Mouse (Mus musculus) lung, embryonic 16.5 days (tissue): ENCODE data around the gene Mcm3. TPM values are rescaled to one million over a fixed set of nuclear protein-coding genes. Genes with fewer than 3 reads are reported as not detected.

Experiments used
- ATAC-seq: fragments of 200-750 bp; cut with Nextera tagmentation; 2 replicates; pipeline ENCODE4 v1.8.0; 2017; ENCODE audit warnings: low read depth, mild to moderate bottlenecking, moderate library complexity
- H3K27ac ChIP-seq: fragments of 300-500 bp; sonication (generic); 2 replicates; pipeline ENCODE4 v1.5.1; 2014; ENCODE audit warnings: mild to moderate bottlenecking, control low read depth, low read length
- H3K27me3 ChIP-seq: fragments of 300-500 bp; sonication (generic); 2 replicates; pipeline ENCODE4 v1.6.1; 2014; ENCODE audit warnings: low read depth, low read length, mixed read lengths; ENCODE audit not compliant: control insufficient read depth, insufficient read depth
- H3K36me3 ChIP-seq: fragments of 300-500 bp; sonication (generic); 2 replicates; pipeline ENCODE4 v1.6.1; 2014; ENCODE audit warnings: low read length; ENCODE audit not compliant: control insufficient read depth, insufficient read depth
- H3K4me1 ChIP-seq: fragments of 300-500 bp; sonication (generic); replicated peaks from 2 replicates; pipeline ENCODE4 v1.6.1; 2014; ENCODE audit warnings: low read length, mixed read lengths; ENCODE audit not compliant: control insufficient read depth, insufficient read depth
- H3K4me2 ChIP-seq: fragments of 300-500 bp; sonication (generic); 2 replicates; pipeline ENCODE4 v1.6.1; 2014; ENCODE audit warnings: low read depth, low read length, control low read depth
- H3K4me3 ChIP-seq: fragments of 300-500 bp; sonication (generic); 2 replicates; pipeline ENCODE4 v1.5.1; 2014; ENCODE audit warnings: mild to moderate bottlenecking, low read length, control low read depth
- H3K9ac ChIP-seq: fragments of 300-500 bp; sonication (generic); 2 replicates; pipeline ENCODE4 v1.6.1; 2014; ENCODE audit warnings: low read length, control low read depth
- H3K9me3 ChIP-seq: fragments of 300-500 bp; sonication (generic); 2 replicates; pipeline ENCODE4 v1.6.1; 2016; ENCODE audit warnings: low read length; ENCODE audit not compliant: control insufficient read depth
- WGBS: fragments of 180-500 bp; shearing (Covaris S2); extraction: QIAGEN DNeasy Blood & Tissue Kit; methylation state at CpG from one replicate; pipeline ENCODE4 v1.1.7; 2014; 5-methylcytosine and 5-hydroxymethylcytosine counted together
- polyA plus RNA-seq: library from polyadenylated mRNA; unstranded; fragments of >200 nt; fragmentation: Nextera tagmentation; extraction: Ambion mirVana; gene quantifications from 2 replicates; pipeline ENCODE4 v1.2.1, GENCODE M21; 2015

Mcm3 gene
- 157 and 165 TPM in 2 replicates for polyA plus RNA-seq

- under 1% methylated on average over 52 of the region's 52 CpGs for WGBS
- Histone ChIP-seq H3K27ac (peak within 1 kb of the TSS; percentile 59), H3K4me1 (peaks cover 12% of the 10 kb centered on the region), H3K36me3 (peaks cover 20% of the 10 kb centered on the region), H3K9ac (peak within 1 kb of the TSS; percentile 84), H3K4me3 (peak within 1 kb of the TSS; percentile 68), H3K27me3 (no peaks in the 10 kb centered on the region), H3K4me2 (peak within 1 kb of the TSS; percentile 72), H3K9me3 (no peaks in the 10 kb centered on the region)
- ATAC-seq = peak; percentile 100
Observed at GRCm38 (mm10) chr1:20819771-20820605, at the start of gene Mcm3. Gene Mcm3, minus strand, starts transcription at chr1:20820312.

- WGBS = 74% methylated on average over 9 of the region's 9 CpGs
- Histone ChIP-seq H3K9me3 (no peaks in the 10 kb centered on the region), H3K27ac (no peak overlapping the region), H3K36me3 (no peaks in the 10 kb centered on the region), H3K4me3 (no peak overlapping the region), H3K9ac (no peak overlapping the region), H3K27me3 (no peaks in the 10 kb centered on the region), H3K4me2 (no peak overlapping the region), H3K4me1 (no peaks in the 10 kb centered on the region)
- no peak for ATAC-seq
Observed at GRCm38 (mm10) chr1:20868036-20868435, 47.9 kb upstream of the Mcm3 start.

GRCm38 (mm10) chr1:20867241-20867902 is 47.3 kb upstream of the Mcm3 start:
- no peak overlapping the region for H3K9ac ChIP-seq
- no peak overlapping the region for H3K27ac ChIP-seq
- no peaks in the 10 kb centered on the region for H3K36me3 ChIP-seq
- H3K4me2 ChIP-seq = no peak overlapping the region
- no peak; the same call in 1 of the 2 replicates for ATAC-seq
- no peaks in the 10 kb centered on the region for H3K27me3 ChIP-seq
- WGBS = 53% methylated on average over 8 of the region's 8 CpGs
- no peaks in the 10 kb centered on the region for H3K4me1 ChIP-seq
- H3K9me3 ChIP-seq = no peaks in the 10 kb centered on the region
- H3K4me3 ChIP-seq = no peak overlapping the region

- Histone ChIP-seq H3K36me3 (no peaks in the 10 kb centered on the region), H3K9ac (no peak overlapping the region), H3K4me1 (no peaks in the 10 kb centered on the region), H3K4me3 (no peak overlapping the region), H3K27me3 (no peaks in the 10 kb centered on the region), H3K4me2 (no peak overlapping the region), H3K27ac (peak overlapping the region; percentile 55), H3K9me3 (no peaks in the 10 kb centered on the region)
- peak; percentile 90 for ATAC-seq
- 10% methylated on average over 5 of the region's 5 CpGs for WGBS
Observed at GRCm38 (mm10) chr1:20863452-20864172, 43.5 kb upstream of the Mcm3 start.

GRCm38 (mm10) chr1:20861865-20862264 is 41.8 kb upstream of the Mcm3 start:
- H3K4me3 ChIP-seq = no peak overlapping the region
- no peak overlapping the region for H3K9ac ChIP-seq
- no peaks in the 10 kb centered on the region for H3K9me3 ChIP-seq
- H3K4me1 ChIP-seq = no peaks in the 10 kb centered on the region
- ATAC-seq = no peak
- no peak overlapping the region for H3K27ac ChIP-seq
- WGBS = 84% methylated on average over 3 of the region's 3 CpGs
- no peaks in the 10 kb centered on the region for H3K27me3 ChIP-seq
- H3K4me2 ChIP-seq = no peak overlapping the region
- H3K36me3 ChIP-seq = no peaks in the 10 kb centered on the region

- ATAC-seq = no peak
- Histone ChIP-seq H3K9ac (no peak overlapping the region), H3K9me3 (no peaks in the 10 kb centered on the region), H3K27me3 (no peaks in the 10 kb centered on the region), H3K36me3 (no peaks in the 10 kb centered on the region), H3K4me3 (no peak overlapping the region), H3K4me1 (no peaks in the 10 kb centered on the region), H3K4me2 (no peak overlapping the region), H3K27ac (no peak overlapping the region)
- WGBS = 62% methylated on average over 3 of the region's 3 CpGs
Observed at GRCm38 (mm10) chr1:20860775-20861174, 40.7 kb upstream of the Mcm3 start.

GRCm38 (mm10) chr1:20856924-20857902 is 37.1 kb upstream of the Mcm3 start:
- H3K27me3 ChIP-seq = no peaks in the 10 kb centered on the region
- no peaks in the 10 kb centered on the region for H3K36me3 ChIP-seq
- H3K4me1 ChIP-seq = no peaks in the 10 kb centered on the region
- ATAC-seq = no peak
- H3K27ac ChIP-seq = no peak overlapping the region
- H3K4me2 ChIP-seq = no peak overlapping the region
- H3K9me3 ChIP-seq = peaks cover 3% of the 10 kb centered on the region; the same call in 1 of the 2 replicates
- no peak overlapping the region for H3K9ac ChIP-seq
- 77% methylated on average over 7 of the region's 7 CpGs for WGBS
- H3K4me3 ChIP-seq = no peak overlapping the region

- 61% methylated on average over 3 of the region's 3 CpGs for WGBS
- H3K4me1 ChIP-seq = no peaks in the 10 kb centered on the region
- ATAC-seq = no peak
- no peaks in the 10 kb centered on the region for H3K9me3 ChIP-seq
- H3K27me3 ChIP-seq = no peaks in the 10 kb centered on the region
- no peak overlapping the region for H3K4me3 ChIP-seq
- H3K9ac ChIP-seq = no peak overlapping the region
- no peak overlapping the region for H3K4me2 ChIP-seq
- no peaks in the 10 kb centered on the region for H3K36me3 ChIP-seq
- no peak overlapping the region for H3K27ac ChIP-seq
Observed at GRCm38 (mm10) chr1:20839911-20840310, 19.8 kb upstream of the Mcm3 start.
